Mouse (Mus musculus) MN1 (cell line): ENCODE data around the gene Rxfp1.
"Not testable (repeated sequence)": the region's sequence is repeated elsewhere in the genome, so short reads cannot be mapped to it uniquely, and the experiment has no call there.

ENCODE experiments used
- DNase-seq: peaks from one replicate; pipeline ENCODE4 v3.0.0-alpha.2; 2016; ENCODE audit warnings: low spot score

Gene Rxfp1

DNA sequence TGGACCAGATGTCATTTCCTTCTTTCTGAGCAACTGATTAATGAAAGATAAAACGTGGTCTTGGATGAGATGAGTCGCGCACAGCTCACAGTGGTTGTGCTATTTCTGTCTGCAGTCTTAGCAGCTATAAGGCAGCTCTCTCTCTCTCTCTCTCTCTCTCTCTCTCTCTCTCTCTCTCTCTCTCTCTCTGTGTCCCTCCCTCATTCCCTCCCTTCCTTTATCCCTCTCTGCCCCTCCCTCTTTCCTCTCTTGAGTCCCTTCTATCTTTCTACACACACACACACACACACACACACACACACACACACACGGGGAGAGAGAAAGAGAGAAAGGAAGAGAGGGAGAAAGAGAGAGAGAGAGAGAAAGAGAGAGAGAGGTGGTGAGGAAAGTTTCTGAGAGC, at the start of gene Rxfp1:
TSS of gene Rxfp1 (minus strand) at position 101 of the 400 bp plus-strand sequence.
- DNase-seq = no peak

GRCm38 (mm10) chr3:79784362-79784736, 46.7 kb upstream of the Rxfp1 start:
- no peak for DNase-seq

- no peak for DNase-seq
Observed at GRCm38 (mm10) chr3:79783630-79784361, 46.1 kb upstream of the Rxfp1 start.

GRCm38 (mm10) chr3:79772701-79773100, 35.0 kb upstream of the Rxfp1 start:
- DNase-seq = no peak

- DNase-seq = no peak
Observed at GRCm38 (mm10) chr3:79753736-79754135, 16.1 kb upstream of the Rxfp1 start.

GRCm38 (mm10) chr3:79746585-79746984, 8.9 kb upstream of the Rxfp1 start:
- DNase-seq = no peak

- DNase-seq = no peak
Observed at GRCm38 (mm10) chr3:79745101-79745500, 7.4 kb upstream of the Rxfp1 start.

DNA sequence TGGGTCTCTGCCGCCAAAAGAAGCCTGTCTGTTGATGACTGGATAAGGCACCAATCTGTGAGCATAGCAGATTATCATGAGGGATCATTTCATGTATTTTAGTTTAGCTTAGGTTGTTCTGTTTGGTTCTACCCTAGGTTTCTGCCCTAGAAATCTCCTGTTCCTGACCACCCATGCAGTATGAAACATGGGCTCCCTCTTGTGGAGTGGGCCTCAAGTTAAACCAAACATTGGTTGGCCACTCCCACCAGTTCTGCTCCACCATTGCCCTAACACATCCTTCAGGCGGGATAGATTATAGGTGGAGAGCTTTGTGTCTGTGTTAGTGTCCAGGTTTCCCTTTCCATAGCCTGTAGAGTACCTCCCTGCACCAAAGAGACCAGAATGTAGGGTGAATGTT, 6.7 kb upstream of the Rxfp1 start:
- no peak for DNase-seq

- DNase-seq = no peak
Observed at GRCm38 (mm10) chr3:79740351-79740750, 2.7 kb upstream of the Rxfp1 start.

GRCm38 (mm10) chr3:79738451-79738850, 771 bp upstream of the Rxfp1 start:
- no peak for DNase-seq

- no peak for DNase-seq
Observed at GRCm38 (mm10) chr3:79726506-79727075, 11.1 kb downstream of the Rxfp1 start.

DNA sequence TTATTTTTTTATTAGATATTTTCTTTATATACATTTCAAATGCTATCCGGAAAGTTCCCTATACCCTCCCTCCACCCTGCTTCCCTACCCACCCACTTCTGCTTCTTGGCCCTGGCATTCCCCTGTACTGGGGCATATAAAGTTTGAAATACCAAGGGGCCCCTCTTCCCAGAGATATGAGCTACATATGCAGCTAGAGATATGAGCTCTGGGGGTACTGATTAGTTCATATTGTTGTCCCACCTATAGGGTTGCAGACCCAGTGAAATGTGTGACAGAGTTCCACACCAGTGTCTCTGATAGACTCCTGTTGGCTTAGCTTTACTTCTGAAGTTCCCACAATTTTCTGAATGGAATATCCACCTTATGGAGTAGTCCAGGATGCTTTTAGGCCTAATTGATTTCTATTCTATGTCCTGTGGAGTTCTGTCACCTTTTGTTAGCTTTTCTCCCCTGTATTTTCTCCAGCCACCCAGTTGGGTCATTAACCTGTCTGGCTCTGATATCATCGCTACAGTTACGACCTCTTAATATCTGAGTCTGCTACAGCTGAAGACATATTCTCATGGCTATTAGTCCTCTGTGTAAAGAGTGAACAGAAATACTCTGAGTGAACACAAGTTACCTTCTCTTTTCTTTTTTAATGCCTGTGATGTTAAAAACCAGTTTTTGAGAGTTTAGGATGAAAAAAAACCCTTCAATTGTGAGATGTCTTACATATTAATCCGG, 16.8 kb downstream of the Rxfp1 start:
- no peak for DNase-seq

- no peak for DNase-seq
Observed at GRCm38 (mm10) chr3:79706436-79706835, 31.2 kb downstream of the Rxfp1 start.

GRCm38 (mm10) chr3:79703135-79703534, 34.5 kb downstream of the Rxfp1 start:
- no peak for DNase-seq

- DNase-seq = no peak
Observed at GRCm38 (mm10) chr3:79691957-79692356, 45.7 kb downstream of the Rxfp1 start.

DNA sequence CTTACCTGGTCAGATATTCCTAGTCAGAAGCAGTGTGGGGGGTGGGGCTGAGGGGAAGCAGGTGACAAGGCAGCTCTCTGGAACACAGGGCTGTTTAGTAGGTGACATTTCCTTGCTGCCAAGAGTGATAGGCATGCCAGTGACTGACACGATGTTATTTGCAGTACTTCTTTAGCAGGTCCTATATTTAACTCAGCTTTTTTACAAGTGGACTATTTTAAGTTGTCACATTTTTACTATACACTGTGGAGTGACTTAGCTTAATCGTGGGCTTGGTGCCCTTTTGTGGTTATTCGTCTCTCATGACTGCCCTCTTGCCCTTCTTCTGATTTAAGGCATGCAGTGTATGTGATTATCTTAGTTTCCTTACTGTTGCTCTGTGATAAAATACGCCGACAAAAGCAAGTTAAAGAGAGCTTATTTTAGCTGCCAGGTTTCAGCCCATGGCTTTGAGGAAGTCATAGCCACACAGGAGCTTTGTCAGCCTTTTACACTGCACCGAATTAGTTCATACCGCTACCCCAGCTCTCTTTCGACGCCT, 47.5 kb downstream of the Rxfp1 start:
- DNase-seq = no peak

DNA sequence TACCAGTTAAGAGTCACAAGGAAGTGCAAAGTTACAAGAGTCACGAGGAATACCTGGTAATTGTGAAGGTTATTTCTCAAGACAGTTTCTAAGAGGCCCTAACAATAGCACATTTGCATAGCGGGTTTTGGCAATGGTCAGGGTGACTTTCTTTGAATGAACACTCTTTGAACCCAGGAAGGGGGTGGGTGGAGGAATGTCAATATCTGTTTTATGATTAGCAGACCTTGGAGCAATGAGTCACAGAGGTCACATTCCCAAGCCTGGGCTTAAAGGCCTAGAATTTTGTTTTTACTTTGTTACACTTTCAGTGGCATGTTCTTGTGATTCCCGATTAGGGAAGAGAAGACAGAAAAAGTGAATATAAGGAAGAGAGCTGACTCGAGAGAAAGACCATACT, 49.6 kb downstream of the Rxfp1 start:
- not testable (repeated sequence) for DNase-seq

DNA sequence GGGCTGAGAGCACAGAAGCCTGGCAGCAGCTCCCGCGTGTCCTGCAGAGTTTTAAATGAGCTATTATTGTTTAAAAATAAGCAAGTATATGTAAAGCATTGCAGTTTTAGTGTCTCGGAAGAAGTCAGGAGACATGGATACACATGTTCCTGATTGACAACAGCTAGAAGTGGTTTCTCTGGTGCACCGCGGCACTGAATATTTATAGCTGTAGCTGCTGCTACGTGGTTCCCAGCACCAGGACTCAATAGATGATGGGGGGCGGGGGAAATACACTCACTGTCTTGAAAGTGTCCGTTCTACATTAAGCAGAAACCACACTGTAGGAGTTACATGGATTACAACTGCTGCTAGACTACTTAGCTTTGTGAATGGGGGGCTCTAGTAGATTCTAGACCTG, 54.2 kb downstream of the Rxfp1 start:
- no peak for DNase-seq

- no peak for DNase-seq
Observed at GRCm38 (mm10) chr3:79682351-79683132, 55.1 kb downstream of the Rxfp1 start.

GRCm38 (mm10) chr3:79676411-79676810, 61.3 kb downstream of the Rxfp1 start:
- DNase-seq = no peak

DNA sequence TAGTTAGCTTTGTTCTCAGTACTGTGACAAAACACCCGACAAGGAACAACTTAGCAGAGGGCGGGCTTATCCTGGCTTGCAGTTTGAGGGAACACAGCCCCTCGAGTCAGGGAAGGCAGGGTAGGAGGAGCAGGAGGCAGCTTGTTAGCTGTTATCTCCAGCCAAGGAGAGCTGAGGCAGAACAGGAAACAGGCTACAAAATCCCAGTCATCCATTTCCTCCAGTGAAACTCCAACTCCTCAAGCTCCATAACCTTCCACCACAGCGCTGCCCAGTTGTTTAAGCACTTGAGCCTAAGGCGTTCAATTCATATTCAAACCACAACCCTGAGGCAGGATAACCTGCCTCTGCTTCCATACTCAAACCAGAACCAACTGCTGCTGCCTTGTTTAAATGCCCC, 63.0 kb downstream of the Rxfp1 start:
- no peak for DNase-seq

DNA sequence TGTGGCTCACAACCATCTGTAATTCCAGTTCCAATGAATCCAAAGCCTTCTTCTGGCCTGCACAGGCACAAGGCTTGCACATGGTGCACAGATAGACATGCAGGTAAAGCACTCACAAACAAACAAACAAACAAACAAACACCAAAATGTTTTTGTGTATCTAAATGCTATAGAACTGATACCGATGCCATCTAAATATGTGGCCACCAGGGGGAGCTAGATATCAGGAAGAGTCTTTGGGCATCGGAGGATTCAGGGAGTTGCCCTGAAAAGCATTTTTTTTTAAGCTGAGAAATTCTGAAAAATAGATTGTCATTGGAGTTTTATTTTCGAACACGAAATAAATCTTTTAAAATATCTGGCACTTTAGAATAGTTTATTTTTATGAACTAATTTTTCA, 64.6 kb downstream of the Rxfp1 start:
- peak; percentile 43 for DNase-seq
